ENCODE assay signal across 8 mouse cellular contexts in the genomic region with DNA sequence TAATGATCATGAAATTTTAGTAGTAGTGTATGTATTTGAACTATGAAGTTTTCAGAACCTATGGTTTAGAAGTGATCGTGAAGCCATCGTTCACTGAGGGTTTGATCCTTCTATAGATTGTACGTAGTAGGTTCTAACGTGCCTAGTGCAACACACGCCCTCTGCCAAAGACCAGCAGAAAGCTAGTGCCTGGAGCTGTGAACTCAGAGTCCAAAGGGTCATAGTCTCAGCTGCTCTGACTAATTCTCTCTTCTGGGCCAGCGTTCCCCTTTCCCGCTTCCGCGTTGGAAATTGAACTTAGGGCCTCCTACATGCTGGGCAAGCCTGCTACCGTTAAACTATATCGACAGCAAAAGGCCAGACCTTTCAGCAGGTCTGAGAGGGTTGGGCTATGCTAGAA. TPM values are rescaled to one million over a fixed set of nuclear protein-coding genes. Genes with fewer than 3 reads are reported as not detected.
DNase-seq lines count a peak whose midpoint lies in the region; ATAC-seq lines count a peak whose summit lies in the region.

No protein-coding gene starts in this region.

- peak; percentile 66 for DNase-seq in kidney, postnatal 10 days
- no peak for DNase-seq in midbrain, embryonic 14.5 days
- no peak for DNase-seq in ovary, postnatal 36 days (ENCODE audit: low spot score)
- no peak for DNase-seq in frontal cortex, postnatal 25 days (ENCODE audit: low spot score in 2 of 2)
- no peak for DNase-seq in layer of hippocampus, adult 9-11 months
- DNase-seq in cerebellum, postnatal 36 days = no peak

- H3K4me3 ChIP-seq in embryonic facial prominence, embryonic 12.5 days = peak overlapping the region; percentile 86
- peak overlapping the region; percentile 92 for H3K4me3 ChIP-seq in heart, embryonic 13.5 days
- peak overlapping the region; percentile 94; the same call in 1 of the 2 replicates for H3K4me3 ChIP-seq in midbrain, embryonic 14.5 days (replicated peaks; ENCODE audit: low read depth, low read length)

- peaks cover 9% of the 10 kb centered on the region for H3K4me1 ChIP-seq in embryonic facial prominence, embryonic 12.5 days
- peaks cover 58% of the 10 kb centered on the region for H3K4me1 ChIP-seq in heart, embryonic 13.5 days
- H3K4me1 ChIP-seq in midbrain, embryonic 14.5 days (ENCODE audit: control insufficient read depth, insufficient read depth, low read length) = peaks cover 11% of the 10 kb centered on the region; the same call in 1 of the 2 replicates

- WGBS in embryonic facial prominence, embryonic 12.5 days = 11% methylated on average over 11 of the region's 11 CpGs
- WGBS in heart, embryonic 13.5 days = 22% methylated on average over 11 of the region's 11 CpGs
- 14% methylated on average over 11 of the region's 11 CpGs for WGBS in midbrain, embryonic 14.5 days

- H3K9me3 ChIP-seq in embryonic facial prominence, embryonic 12.5 days = no peaks in the 10 kb centered on the region
- H3K9me3 ChIP-seq in heart, embryonic 13.5 days = no peaks in the 10 kb centered on the region
- no peaks in the 10 kb centered on the region for H3K9me3 ChIP-seq in midbrain, embryonic 14.5 days (ENCODE audit: control insufficient read depth, low read length)

- no peak overlapping the region for H3K9ac ChIP-seq in embryonic facial prominence, embryonic 12.5 days
- H3K9ac ChIP-seq in heart, embryonic 13.5 days = peak overlapping the region; percentile 97
- H3K9ac ChIP-seq in midbrain, embryonic 14.5 days (replicated peaks; ENCODE audit: low read length) = no peak overlapping the region

- no peaks in the 10 kb centered on the region for H3K36me3 ChIP-seq in embryonic facial prominence, embryonic 12.5 days
- H3K36me3 ChIP-seq in heart, embryonic 13.5 days = no peaks in the 10 kb centered on the region
- H3K36me3 ChIP-seq in midbrain, embryonic 14.5 days (ENCODE audit: control insufficient read depth, insufficient read depth, low read length) = no peaks in the 10 kb centered on the region

- H3K27me3 ChIP-seq in embryonic facial prominence, embryonic 12.5 days = peaks cover 6% of the 10 kb centered on the region; the same call in 1 of the 2 replicates
- peaks cover 10% of the 10 kb centered on the region; the same call in 1 of the 2 replicates for H3K27me3 ChIP-seq in heart, embryonic 13.5 days (replicated peaks)
- H3K27me3 ChIP-seq in midbrain, embryonic 14.5 days (ENCODE audit: control insufficient read depth, insufficient read depth, low read length) = peaks cover 6% of the 10 kb centered on the region

- no peak overlapping the region for H3K27ac ChIP-seq in embryonic facial prominence, embryonic 12.5 days
- H3K27ac ChIP-seq in heart, embryonic 13.5 days (replicated peaks) = peak overlapping the region; percentile 98; the same call in 1 of the 2 replicates
- no peak overlapping the region for H3K27ac ChIP-seq in midbrain, embryonic 14.5 days (replicated peaks; ENCODE audit: low read depth, low read length)

- ATAC-seq in embryonic facial prominence, embryonic 12.5 days (ENCODE audit: insufficient number of reproducible peaks, insufficient read depth, low FRiP score, low TSS enrichment) = no peak
- no peak for ATAC-seq in heart, embryonic 13.5 days (ENCODE audit: extremely low read depth, insufficient number of reproducible peaks, low FRiP score, low TSS enrichment)
- no peak for ATAC-seq in midbrain, embryonic 14.5 days (ENCODE audit: low FRiP score, low TSS enrichment)

- peak overlapping the region; percentile 68 for H3K4me2 ChIP-seq in embryonic facial prominence, embryonic 12.5 days (replicated peaks)
- peak overlapping the region; percentile 78 for H3K4me2 ChIP-seq in heart, embryonic 13.5 days
- H3K4me2 ChIP-seq in midbrain, embryonic 14.5 days (ENCODE audit: low read length) = peak overlapping the region; percentile 87

RNA-seq across cellular contexts. Expression of gene Sbf2, which starts 1.1 kb away (rescaled TPM):
- 34.6 and 35.2 TPM in 2 replicates for polyA plus RNA-seq in embryonic facial prominence, embryonic 12.5 days (2016; fragmentation: Nextera tagmentation; extraction: Ambion mirVana)
- 25.7 and 26.6 TPM in 2 replicates for polyA plus RNA-seq in heart, embryonic 13.5 days (2015; fragmentation: Nextera tagmentation; extraction: Ambion mirVana)
- 73.5 and 77.4 TPM in 2 replicates for polyA plus RNA-seq in midbrain, embryonic 14.5 days (2014; fragmentation: Nextera tagmentation; extraction: Ambion mirVana)

RNA-seq across cellular contexts. Expression of gene Adm, which starts 11.7 kb away (rescaled TPM):
- polyA plus RNA-seq in embryonic facial prominence, embryonic 12.5 days (2016; fragmentation: Nextera tagmentation; extraction: Ambion mirVana) = 1.9 and 2.1 TPM in 2 replicates
- polyA plus RNA-seq in heart, embryonic 13.5 days (2015; fragmentation: Nextera tagmentation; extraction: Ambion mirVana) = 9.8 and 12.0 TPM in 2 replicates
- 1.4 and 3.2 TPM in 2 replicates for polyA plus RNA-seq in midbrain, embryonic 14.5 days (2014; fragmentation: Nextera tagmentation; extraction: Ambion mirVana)
